Mouse (Mus musculus) heart, embryonic 10.5 days (tissue): ENCODE measurements at regions not wholly inside any gene's neighbourhood (a gene's known extent, or its start where the extent isn't known, plus 50 kb on each side); places are given as distances from the start of the nearest gene placed in this dataset.
A peak's percentile ranks its signal among the peaks of the same experiment; 100 is the strongest.
"Not testable (repeated sequence)": the region's sequence is repeated elsewhere in the genome, so short reads cannot be mapped to it uniquely, and the experiment has no call there.

Experiments
- DNase-seq: peaks from one replicate; pipeline ENCODE4 v3.0.0-alpha.2; 2017; ENCODE audit warnings: low spot score
- H3K27ac ChIP-seq: fragments of 300-500 bp; sonication (generic); 2 replicates; pipeline ENCODE4 v1.5.1; 2016; ENCODE audit warnings: mild to moderate bottlenecking
- H3K27me3 ChIP-seq: fragments of 300-500 bp; sonication (generic); 2 replicates; pipeline ENCODE4 v1.6.1; 2016; ENCODE audit warnings: mild to moderate bottlenecking; ENCODE audit not compliant: poor library complexity, insufficient read depth, severe bottlenecking
- H3K36me3 ChIP-seq: fragments of 300-500 bp; sonication (generic); 2 replicates; pipeline ENCODE4 v1.6.1; 2016; ENCODE audit warnings: mild to moderate bottlenecking, moderate library complexity
- H3K4me1 ChIP-seq: fragments of 300-500 bp; sonication (generic); 2 replicates; pipeline ENCODE4 v1.6.1; 2016; ENCODE audit warnings: mild to moderate bottlenecking
- H3K4me3 ChIP-seq: fragments of 300-500 bp; sonication (generic); 2 replicates; pipeline ENCODE4 v1.5.1; 2016; ENCODE audit warnings: mild to moderate bottlenecking, moderate library complexity
- H3K9me3 ChIP-seq: fragments of 300-500 bp; sonication (generic); 2 replicates; pipeline ENCODE4 v1.6.1; 2016; ENCODE audit warnings: mild to moderate bottlenecking, moderate library complexity
- WGBS: fragments of 180-500 bp; shearing (Covaris S2); methylation state at CpG from one replicate; pipeline ENCODE4 v1.1.7; 2016; 5-methylcytosine and 5-hydroxymethylcytosine counted together

- Histone ChIP-seq H3K36me3 (no peaks in the 10 kb centered on the region), H3K4me3 (no peak overlapping the region), H3K4me1 (no peaks in the 10 kb centered on the region), H3K9me3 (no peaks in the 10 kb centered on the region), H3K27me3 (no peaks in the 10 kb centered on the region), H3K27ac (no peak overlapping the region)
- DNase-seq, result peak; percentile 38
- WGBS, result 88% methylated on average over 16 of the region's 16 CpGs
These were observed 395.4 kb upstream of the Zfp507 start for GRCm38 (mm10) chr7:36198091-36198700.

GRCm38 (mm10) chr7:36196154-36196720, 393.4 kb upstream of the Zfp507 start:
- DNase-seq, result peak; percentile 19
- Histone ChIP-seq H3K9me3 (no peaks in the 10 kb centered on the region), H3K4me1 (0 out of 2 replicates have a peak, but pooled peaks cover 4% of the 10 kb centered on the region), H3K4me3 (no peak overlapping the region), H3K27me3 (no peaks in the 10 kb centered on the region), H3K36me3 (no peaks in the 10 kb centered on the region), H3K27ac (no peak overlapping the region)
- 88% methylated on average over 18 of the region's 18 CpGs for WGBS

- Histone ChIP-seq H3K36me3 (no peaks in the 10 kb centered on the region), H3K9me3 (no peaks in the 10 kb centered on the region), H3K4me1 (0 out of 2 replicates have a peak, but pooled peaks cover 6% of the 10 kb centered on the region), H3K4me3 (no peak overlapping the region), H3K27ac (no peak overlapping the region), H3K27me3 (no peaks in the 10 kb centered on the region)
- peak; percentile 27 for DNase-seq
- WGBS, result 66% methylated on average over 8 of the region's 8 CpGs
These were observed 389.8 kb upstream of the Zfp507 start for GRCm38 (mm10) chr7:36192645-36193044.

GRCm38 (mm10) chr7:36177947-36178346, 375.1 kb upstream of the Zfp507 start:
- Histone ChIP-seq H3K27me3 (no peaks in the 10 kb centered on the region), H3K4me1 (no peaks in the 10 kb centered on the region), H3K27ac (no peak overlapping the region), H3K4me3 (no peak overlapping the region), H3K36me3 (no peaks in the 10 kb centered on the region), H3K9me3 (no peaks in the 10 kb centered on the region)
- DNase-seq, result no peak
- 50% methylated on average over 7 of the region's 7 CpGs for WGBS

GRCm38 (mm10) chr7:36175296-36175695, 372.5 kb upstream of the Zfp507 start:
- Histone ChIP-seq H3K4me3 (no peak overlapping the region), H3K9me3 (0 out of 2 replicates have a peak, but pooled peaks cover 6% of the 10 kb centered on the region), H3K4me1 (no peaks in the 10 kb centered on the region), H3K27ac (no peak overlapping the region), H3K36me3 (no peaks in the 10 kb centered on the region), H3K27me3 (no peaks in the 10 kb centered on the region)
- no peak for DNase-seq
- 78% methylated on average over 4 of the region's 4 CpGs for WGBS

- not testable (repeated sequence) for H3K9me3 ChIP-seq, H3K36me3 ChIP-seq, H3K27ac ChIP-seq, H3K4me1 ChIP-seq, H3K4me3 ChIP-seq, DNase-seq, H3K27me3 ChIP-seq
- WGBS, result 48% methylated on average over 2 of the region's 2 CpGs
These were observed 369.7 kb upstream of the Zfp507 start for GRCm38 (mm10) chr7:36172511-36172910.

- Histone ChIP-seq H3K36me3 (no peaks in the 10 kb centered on the region), H3K27me3 (no peaks in the 10 kb centered on the region), H3K4me3 (no peak overlapping the region), H3K27ac (no peak overlapping the region), H3K9me3 (no peaks in the 10 kb centered on the region), H3K4me1 (no peaks in the 10 kb centered on the region)
- no peak for DNase-seq
- 78% methylated on average over 22 of the region's 22 CpGs for WGBS
These were observed 354.6 kb upstream of the Zfp507 start for GRCm38 (mm10) chr7:36157270-36157945.

GRCm38 (mm10) chr7:36156595-36156994, 353.8 kb upstream of the Zfp507 start:
- H3K9me3 ChIP-seq, result no peaks in the 10 kb centered on the region
- peaks cover 4% of the 10 kb centered on the region for H3K4me1 ChIP-seq
- no peaks in the 10 kb centered on the region for H3K27me3 ChIP-seq
- no peak overlapping the region for H3K4me3 ChIP-seq
- no peak overlapping the region for H3K27ac ChIP-seq
- DNase-seq, result no peak
- H3K36me3 ChIP-seq, result no peaks in the 10 kb centered on the region
- WGBS, result 86% methylated on average over 12 of the region's 12 CpGs

GRCm38 (mm10) chr7:36155576-36155975, 352.8 kb upstream of the Zfp507 start:
- Histone ChIP-seq H3K4me1 (peaks cover 9% of the 10 kb centered on the region), H3K27ac (no peak overlapping the region), H3K27me3 (no peaks in the 10 kb centered on the region), H3K9me3 (no peaks in the 10 kb centered on the region), H3K36me3 (no peaks in the 10 kb centered on the region), H3K4me3 (no peak overlapping the region)
- whole genome bisulfite sequencing, result 73% methylated on average over 2 of the region's 2 CpGs
- DNase-seq, result no peak

- Histone ChIP-seq H3K9me3 (no peaks in the 10 kb centered on the region), H3K36me3 (no peaks in the 10 kb centered on the region), H3K4me3 (no peak overlapping the region), H3K27ac (no peak overlapping the region), H3K27me3 (no peaks in the 10 kb centered on the region), H3K4me1 (peaks cover 9% of the 10 kb centered on the region)
- no peak for DNase-seq
- 80% methylated on average over 6 of the region's 6 CpGs for WGBS
These were observed 352.4 kb upstream of the Zfp507 start for GRCm38 (mm10) chr7:36155159-36155558.

- no peaks in the 10 kb centered on the region for H3K9me3 ChIP-seq
- H3K27ac ChIP-seq, result no peak overlapping the region
- H3K27me3 ChIP-seq, result no peaks in the 10 kb centered on the region
- DNase-seq, result no peak
- H3K36me3 ChIP-seq, result no peaks in the 10 kb centered on the region
- H3K4me3 ChIP-seq, result no peak overlapping the region
- WGBS, result 59% methylated on average over 12 of the region's 12 CpGs
- peaks cover 9% of the 10 kb centered on the region for H3K4me1 ChIP-seq
These were observed 348.2 kb upstream of the Zfp507 start for GRCm38 (mm10) chr7:36150871-36151560.

GRCm38 (mm10) chr7:36136571-36136970, 333.8 kb upstream of the Zfp507 start:
- Histone ChIP-seq H3K36me3 (no peaks in the 10 kb centered on the region), H3K4me3 (no peak overlapping the region), H3K27me3 (no peaks in the 10 kb centered on the region), H3K4me1 (peaks cover 24% of the 10 kb centered on the region), H3K27ac (0 out of 2 replicates have a peak overlapping the region, but pooled peaks have one; percentile 7), H3K9me3 (no peaks in the 10 kb centered on the region)
- 32% methylated on average over 5 of the region's 5 CpGs for WGBS
- no peak for DNase-seq

GRCm38 (mm10) chr7:36134557-36134956, 331.8 kb upstream of the Zfp507 start:
- Histone ChIP-seq H3K9me3 (no peaks in the 10 kb centered on the region), H3K36me3 (no peaks in the 10 kb centered on the region), H3K4me1 (peaks cover 24% of the 10 kb centered on the region), H3K27me3 (no peaks in the 10 kb centered on the region), H3K27ac (no peak overlapping the region), H3K4me3 (no peak overlapping the region)
- whole genome bisulfite sequencing, result 73% methylated on average over 4 of the region's 4 CpGs
- DNase-seq, result no peak
